Mouse (Mus musculus) thymus, adult 2 months (tissue): ENCODE results near the gene Wdr41.

ENCODE experiments used
- CTCF ChIP-seq: fragments of 200-500 bp; IDR thresholded peaks from 2 replicates; pipeline ENCODE4 v1.5.1; 2012; ENCODE audit warnings: mild to moderate bottlenecking, control low read depth, low read length, moderate library complexity, borderline replicate concordance; ENCODE audit not compliant: control insufficient read depth, poor library complexity, insufficient read depth; ENCODE audit errors: extremely low read depth
- POLR2A ChIP-seq: fragments of 200-500 bp; IDR thresholded peaks from 2 replicates; pipeline ENCODE4 v1.6.1; 2012; ENCODE audit warnings: mild to moderate bottlenecking, low read length, control low read depth, moderate library complexity; ENCODE audit not compliant: control insufficient read depth, poor library complexity, insufficient read depth; ENCODE audit errors: extremely low read depth

GRCm38 (mm10) chr13:95009261-95009660, 33.1 kb downstream of the Wdr41 start:
- TF ChIP-seq POLR2A (no peak), CTCF (no peak)
